8 mouse cellular contexts compared by ENCODE assay signal in the genomic region with DNA sequence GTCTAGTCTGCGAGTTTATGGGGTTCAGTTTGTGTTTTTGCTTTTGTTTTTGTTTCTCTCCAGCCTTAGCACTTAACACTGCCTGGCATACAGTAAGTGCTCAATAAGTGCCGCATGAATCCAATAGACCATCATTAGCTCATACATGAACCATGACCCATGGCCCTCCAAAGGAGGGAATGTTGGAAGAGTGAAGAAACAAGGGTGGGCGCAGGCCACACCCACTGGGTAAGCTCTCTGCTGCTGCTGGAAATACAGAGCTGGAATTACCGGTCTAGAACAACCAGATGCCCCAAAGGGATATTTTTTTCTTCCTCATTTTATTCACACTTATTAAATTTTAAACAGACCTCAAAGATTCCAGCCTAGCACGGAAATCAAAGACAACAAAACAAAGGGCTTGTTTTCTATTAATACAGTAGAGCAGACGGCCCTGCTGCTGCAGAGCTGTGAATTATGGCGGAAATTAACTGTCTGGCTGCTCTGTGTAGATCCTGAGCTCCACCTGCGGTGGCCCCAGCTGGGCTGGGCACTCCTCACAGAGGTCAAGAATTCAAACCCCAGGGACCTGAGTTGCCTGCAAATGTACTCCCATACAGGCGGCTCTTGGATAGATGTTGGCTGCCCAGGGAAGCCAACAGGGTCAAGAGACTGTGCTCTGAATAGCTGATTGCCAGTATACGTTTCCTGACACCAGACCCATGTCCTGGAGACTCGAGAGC. TPM values are rescaled to one million over a fixed set of nuclear protein-coding genes. Genes with fewer than 3 reads are reported as not detected.
DNase-seq lines count a peak whose midpoint lies in the region; ATAC-seq and TF ChIP-seq lines count a peak whose summit lies in the region.
"Had no signal": no experiment of that assay in that cellular context is flagged by ENCODE, and none has a peak within 500 bp of the region (broad histone marks: within the 10 kb centered on the region; RNA-seq: fewer than 3 reads in every experiment).

No protein-coding gene starts in this region.

- H3K4me1 ChIP-seq in neural tube, embryonic 11.5 days (ENCODE audit: control insufficient read depth, insufficient read depth, low read length), result 0 out of 2 replicates have a peak, but pooled peaks cover 2% of the 10 kb centered on the region
- H3K4me1 ChIP-seq in neural tube, embryonic 15.5 days, result peaks cover 25% of the 10 kb centered on the region
- H3K4me1 ChIP-seq in hindbrain, postnatal 0 days (ENCODE audit: insufficient read depth, low read length), result 0 out of 2 replicates have a peak, but pooled peaks cover 8% of the 10 kb centered on the region
- H3K4me1 ChIP-seq in stomach, embryonic 16.5 days (ENCODE audit: control insufficient read depth, insufficient read depth, low read length), result no peaks in the 10 kb centered on the region

- no peak for TF ChIP-seq CTCF in hindbrain, postnatal 0 days (IDR thresholded peaks at IDR 0.05; ENCODE audit: low read depth)

- no peak overlapping the region for H3K4me2 ChIP-seq in neural tube, embryonic 11.5 days (ENCODE audit: low read depth)
- no peak overlapping the region for H3K4me2 ChIP-seq in neural tube, embryonic 15.5 days
- no peak overlapping the region for H3K4me2 ChIP-seq in hindbrain, postnatal 0 days (ENCODE audit: low read depth, low read length)
- no peak overlapping the region for H3K4me2 ChIP-seq in stomach, embryonic 16.5 days (ENCODE audit: low read depth, low read length)

- H3K4me3 ChIP-seq in neural tube, embryonic 11.5 days (ENCODE audit: low read depth, low read length), result no peak overlapping the region
- no peak overlapping the region for H3K4me3 ChIP-seq in neural tube, embryonic 15.5 days (replicated peaks)
- H3K4me3 ChIP-seq in hindbrain, postnatal 0 days (ENCODE audit: low read length), result no peak overlapping the region
- no peak overlapping the region for H3K4me3 ChIP-seq in stomach, embryonic 16.5 days (replicated peaks; ENCODE audit: low read length)

- peak; percentile 19 for DNase-seq in neural tube, embryonic 11.5 days (ENCODE audit: low spot score)
- peak; percentile 8 for DNase-seq in hindbrain, postnatal 0 days (ENCODE audit: low spot score)
- peak; percentile 80 for DNase-seq in kidney, postnatal 14 days
- DNase-seq in spleen, postnatal 4 days (ENCODE audit: low spot score in 2 of 2), result no peak
- no peak for DNase-seq in frontal cortex, postnatal 25 days (ENCODE audit: low spot score in 2 of 2)
- DNase-seq: gastrocnemius, postnatal 36 days had no signal

- WGBS in neural tube, embryonic 11.5 days, result 50% methylated on average over 11 of the region's 11 CpGs
- WGBS in neural tube, embryonic 15.5 days, result 39% methylated on average over 11 of the region's 11 CpGs
- 55% methylated on average over 11 of the region's 11 CpGs for WGBS in hindbrain, postnatal 0 days
- WGBS in stomach, embryonic 16.5 days, result 44% methylated on average over 11 of the region's 11 CpGs

- H3K9me3 ChIP-seq in neural tube, embryonic 11.5 days (ENCODE audit: control insufficient read depth, low read length), result no peaks in the 10 kb centered on the region
- no peaks in the 10 kb centered on the region for H3K9me3 ChIP-seq in neural tube, embryonic 15.5 days (replicated peaks)
- no peaks in the 10 kb centered on the region for H3K9me3 ChIP-seq in hindbrain, postnatal 0 days (ENCODE audit: low read length)
- no peaks in the 10 kb centered on the region for H3K9me3 ChIP-seq in stomach, embryonic 16.5 days (replicated peaks; ENCODE audit: control insufficient read depth, low read length)

- H3K27me3 ChIP-seq in neural tube, embryonic 11.5 days (ENCODE audit: control insufficient read depth, insufficient read depth, low read length), result no peaks in the 10 kb centered on the region
- no peaks in the 10 kb centered on the region for H3K27me3 ChIP-seq in neural tube, embryonic 15.5 days (replicated peaks)
- H3K27me3 ChIP-seq in hindbrain, postnatal 0 days (ENCODE audit: insufficient read depth, low read length), result no peaks in the 10 kb centered on the region
- H3K27me3 ChIP-seq in stomach, embryonic 16.5 days (ENCODE audit: control insufficient read depth, insufficient read depth, low read length), result no peaks in the 10 kb centered on the region

- H3K27ac ChIP-seq in neural tube, embryonic 11.5 days (ENCODE audit: low read depth, low read length), result no peak overlapping the region
- no peak overlapping the region for H3K27ac ChIP-seq in neural tube, embryonic 15.5 days (replicated peaks)
- no peak overlapping the region for H3K27ac ChIP-seq in hindbrain, postnatal 0 days
- no peak overlapping the region for H3K27ac ChIP-seq in stomach, embryonic 16.5 days (ENCODE audit: low read length)

- ATAC-seq in neural tube, embryonic 11.5 days (ENCODE audit: insufficient read depth, low FRiP score, low TSS enrichment), result no peak; the same call in 1 of the 2 replicates
- ATAC-seq in neural tube, embryonic 15.5 days (ENCODE audit: low FRiP score), result no peak
- ATAC-seq in hindbrain, postnatal 0 days, result no peak
- peak; percentile 62; the same call in 1 of the 2 replicates for ATAC-seq in stomach, embryonic 16.5 days (ENCODE audit: insufficient read depth, low FRiP score)

- no peak overlapping the region for H3K9ac ChIP-seq in neural tube, embryonic 11.5 days (ENCODE audit: low read length)
- no peak overlapping the region for H3K9ac ChIP-seq in neural tube, embryonic 15.5 days (replicated peaks)
- H3K9ac ChIP-seq in hindbrain, postnatal 0 days (replicated peaks; ENCODE audit: low read length), result no peak overlapping the region
- H3K9ac ChIP-seq in stomach, embryonic 16.5 days (ENCODE audit: low read length), result no peak overlapping the region

- no peaks in the 10 kb centered on the region for H3K36me3 ChIP-seq in neural tube, embryonic 11.5 days (ENCODE audit: control insufficient read depth, insufficient read depth, low read length)
- H3K36me3 ChIP-seq in neural tube, embryonic 15.5 days, result no peaks in the 10 kb centered on the region
- H3K36me3 ChIP-seq in hindbrain, postnatal 0 days (ENCODE audit: insufficient read depth, low read length), result no peaks in the 10 kb centered on the region
- H3K36me3 ChIP-seq in stomach, embryonic 16.5 days (ENCODE audit: control insufficient read depth, insufficient read depth, low read length), result no peaks in the 10 kb centered on the region

RNA-seq across cellular contexts. Expression of a gene that starts 20.5 kb away (rescaled TPM):
- 171 and 197 TPM in 2 replicates for polyA plus RNA-seq in neural tube, embryonic 11.5 days (2014; fragmentation: Nextera tagmentation; extraction: Ambion mirVana)
- 134 and 170 TPM in 2 replicates for polyA plus RNA-seq in neural tube, embryonic 15.5 days (2015; fragmentation: Nextera tagmentation; extraction: Ambion mirVana)
- 91.4 and 212 TPM in 2 replicates for total RNA-seq in hindbrain, postnatal 0 days (2014; rRNA removed)
- polyA plus RNA-seq in hindbrain, postnatal 0 days (2015; fragmentation: Nextera tagmentation; extraction: Ambion mirVana), result 91.6 and 99.3 TPM in 2 replicates
- polyA plus RNA-seq in stomach, embryonic 16.5 days (2015; fragmentation: Nextera tagmentation; extraction: Ambion mirVana), result 229 and 338 TPM in 2 replicates

Comparison
In these comparisons a context has a peak if more than half of its experiments do, and no peak if none do; other contexts are left out.
1. DNase-seq: peak in neural tube, embryonic 11.5 days (single experiment), hindbrain, postnatal 0 days (single experiment) and kidney, postnatal 14 days (single experiment); none in spleen, postnatal 4 days (0 of 2) and frontal cortex, postnatal 25 days (0 of 2).